Mouse (Mus musculus): ENCODE measurements around the gene Mipep.

DNA sequence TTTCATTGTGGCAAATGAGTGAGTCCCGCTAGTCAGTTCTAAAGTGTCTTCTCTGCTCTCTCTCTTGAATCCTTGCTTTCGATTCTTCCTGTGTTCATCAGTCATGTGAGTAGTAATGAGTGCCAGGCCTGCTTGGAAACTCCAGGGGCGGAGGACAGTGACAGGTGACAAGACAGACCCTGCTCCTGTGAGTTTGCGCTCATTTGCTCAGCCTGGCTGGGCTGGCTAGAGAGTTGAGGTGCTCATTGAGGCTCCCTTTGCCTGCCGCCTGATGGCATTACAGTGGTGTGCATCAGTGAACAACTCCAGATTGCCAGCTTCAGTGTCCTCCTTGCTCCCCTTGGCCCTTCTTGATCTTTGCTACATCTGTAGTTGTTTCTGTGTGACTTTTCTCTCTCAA, 97.7 kb downstream of the Mipep start:
- no peak for TF ChIP-seq POLR2A (IDR thresholded peaks at IDR 0.05; ENCODE audit: borderline replicate concordance, low read depth, low read length)
- TF ChIP-seq CTCF (IDR thresholded peaks at IDR 0.05; ENCODE audit: low read depth, low read length): no peak

Measured in bone marrow macrophage, adult 2 months (primary cell).